ENCODE assay signal across 25 mouse cellular contexts in the genomic region with DNA sequence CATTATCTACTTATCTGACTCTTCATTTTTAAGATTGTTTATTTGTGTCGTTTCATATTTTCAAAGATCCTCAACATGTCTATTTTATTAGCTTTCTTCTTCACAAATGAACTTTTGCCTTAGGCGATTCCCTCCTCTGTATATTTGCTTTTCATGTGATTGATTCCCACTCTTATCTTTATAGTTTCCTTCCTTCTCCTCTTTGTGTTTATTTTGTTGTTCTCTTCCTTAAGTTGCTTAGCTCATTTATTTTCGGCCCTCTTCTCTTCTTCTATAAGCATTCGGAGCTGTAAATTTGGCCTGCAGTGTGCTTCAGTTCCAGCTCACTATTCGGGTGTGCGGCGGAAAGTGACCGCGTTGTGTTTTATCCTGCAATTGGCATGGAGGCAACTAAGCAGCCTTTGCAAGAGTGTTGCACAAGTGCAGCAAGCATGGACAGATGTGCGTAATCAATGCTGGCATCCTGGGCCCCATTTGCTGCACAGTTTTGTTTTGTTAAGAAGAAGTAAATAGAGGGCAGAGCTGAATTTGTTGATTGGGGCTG.
A peak's percentile ranks its signal among the peaks of the same experiment; 100 is the strongest.
DNase-seq lines count a peak whose midpoint lies in the region; ATAC-seq and TF ChIP-seq lines count a peak whose summit lies in the region.
"Had no signal": no experiment of that assay in that cellular context is flagged by ENCODE, and none has a peak within 500 bp of the region (broad histone marks: within the 10 kb centered on the region; RNA-seq: fewer than 3 reads in every experiment).

No protein-coding gene starts in this region.

- no peaks in the 10 kb centered on the region for H3K27me3 ChIP-seq in kidney, embryonic 14.5 days (ENCODE audit: control insufficient read depth, insufficient read depth, low read length)
- no peaks in the 10 kb centered on the region for H3K27me3 ChIP-seq in kidney, postnatal 0 days (ENCODE audit: insufficient read depth, low read length)
- H3K27me3 ChIP-seq in lung, embryonic 14.5 days (ENCODE audit: insufficient read depth, low read length) = no peaks in the 10 kb centered on the region
- H3K27me3 ChIP-seq: embryonic facial prominence, embryonic 13.5 days; forebrain, embryonic 12.5 days; forebrain, embryonic 15.5 days; hindbrain, embryonic 12.5 days had no signal

- no peak overlapping the region for H3K4me2 ChIP-seq in kidney, embryonic 14.5 days (replicated peaks; ENCODE audit: low read depth, low read length)
- peak overlapping the region; percentile 23; the same call in 1 of the 2 replicates for H3K4me2 ChIP-seq in kidney, postnatal 0 days (ENCODE audit: low read length)
- peak overlapping the region; percentile 10; the same call in 1 of the 2 replicates for H3K4me2 ChIP-seq in lung, embryonic 14.5 days
- H3K4me2 ChIP-seq: embryonic facial prominence, embryonic 13.5 days; forebrain, embryonic 12.5 days; forebrain, embryonic 15.5 days; heart, embryonic 11.5 days; hindbrain, embryonic 12.5 days had no signal

- no peak overlapping the region for H3K9ac ChIP-seq in kidney, embryonic 14.5 days (ENCODE audit: low read depth, low read length)
- H3K9ac ChIP-seq in kidney, postnatal 0 days (ENCODE audit: low read depth, low read length) = no peak overlapping the region
- H3K9ac ChIP-seq in lung, embryonic 14.5 days = no peak overlapping the region
- H3K9ac ChIP-seq: embryonic facial prominence, embryonic 13.5 days; forebrain, embryonic 12.5 days; forebrain, embryonic 15.5 days; hindbrain, embryonic 12.5 days had no signal

- no peaks in the 10 kb centered on the region for H3K36me3 ChIP-seq in kidney, embryonic 14.5 days (ENCODE audit: control insufficient read depth, insufficient read depth, low read length)
- H3K36me3 ChIP-seq in kidney, postnatal 0 days (ENCODE audit: insufficient read depth, low read length) = no peaks in the 10 kb centered on the region
- no peaks in the 10 kb centered on the region for H3K36me3 ChIP-seq in lung, embryonic 14.5 days (ENCODE audit: insufficient read depth)
- H3K36me3 ChIP-seq: embryonic facial prominence, embryonic 10.5 days; embryonic facial prominence, embryonic 13.5 days; forebrain, embryonic 12.5 days; forebrain, embryonic 15.5 days; hindbrain, embryonic 12.5 days had no signal

- peak; percentile 54 for DNase-seq in heart, adult 11 months
- no peak for DNase-seq in heart, adult 8-10 months (ENCODE audit: low spot score)
- no peak for DNase-seq in kidney, adult 8-10 months
- peak; percentile 77 for DNase-seq in kidney, postnatal 0 days (ENCODE audit: low spot score)
- DNase-seq in kidney, adult 18-20 months = no peak
- peak; percentile 61 for DNase-seq in lung, embryonic 14.5 days
- no peak for DNase-seq in lung, adult 18-20 months
- DNase-seq: adrenal gland, adult 8-10 months; adrenal gland, postnatal 25 days; cerebellum, adult 11-12 months; cerebellum, adult 8-10 months; cerebellum, postnatal 10 days; cerebellum, postnatal 36 days; embryo, embryonic 11 days; gastrocnemius, postnatal 25 days; heart, adult 2 months had no signal

- no peak for ATAC-seq in kidney, embryonic 14.5 days (ENCODE audit: low FRiP score, low TSS enrichment)
- ATAC-seq in kidney, postnatal 0 days (replicated peaks; ENCODE audit: low FRiP score, low read depth) = no peak
- no peak for ATAC-seq in lung, embryonic 14.5 days (ENCODE audit: insufficient read depth)
- ATAC-seq: activated CD4-positive, CD25-positive, alpha-beta regulatory T cell, adult 4 months; forebrain, embryonic 15.5 days had no signal

- 40% methylated on average over 10 of the region's 10 CpGs for WGBS in kidney, embryonic 14.5 days
- 45% methylated on average over 10 of the region's 10 CpGs for WGBS in kidney, postnatal 0 days
- 24% methylated on average over 10 of the region's 10 CpGs for WGBS in lung, embryonic 14.5 days

- no peaks in the 10 kb centered on the region for H3K4me1 ChIP-seq in kidney, embryonic 14.5 days (ENCODE audit: control insufficient read depth, insufficient read depth, low read length)
- H3K4me1 ChIP-seq in kidney, postnatal 0 days (replicated peaks; ENCODE audit: insufficient read depth, low read length) = no peaks in the 10 kb centered on the region
- 0 out of 2 replicates have a peak, but pooled peaks cover 5% of the 10 kb centered on the region for H3K4me1 ChIP-seq in lung, embryonic 14.5 days (ENCODE audit: insufficient read depth)
- H3K4me1 ChIP-seq: embryonic facial prominence, embryonic 10.5 days; embryonic facial prominence, embryonic 13.5 days; forebrain, embryonic 12.5 days; forebrain, embryonic 15.5 days; hindbrain, embryonic 12.5 days had no signal

- no peak for TF ChIP-seq CTCF in kidney, postnatal 0 days (IDR thresholded peaks at IDR 0.05; ENCODE audit: low read depth)
- no peak for TF ChIP-seq CTCF in lung, embryonic 14.5 days (IDR thresholded peaks at IDR 0.05; ENCODE audit: low read depth)

- H3K27ac ChIP-seq in kidney, embryonic 14.5 days (ENCODE audit: low read depth, low read length) = peak overlapping the region; percentile 55; the same call in 1 of the 2 replicates
- H3K27ac ChIP-seq in kidney, postnatal 0 days = peak overlapping the region; percentile 37
- H3K27ac ChIP-seq in lung, embryonic 14.5 days (ENCODE audit: low read depth) = peak overlapping the region; percentile 58
- H3K27ac ChIP-seq: embryonic facial prominence, embryonic 10.5 days; embryonic facial prominence, embryonic 13.5 days; forebrain, embryonic 12.5 days; forebrain, embryonic 15.5 days; heart, adult 2 months; hindbrain, embryonic 12.5 days had no signal

- no peaks in the 10 kb centered on the region for H3K9me3 ChIP-seq in kidney, embryonic 14.5 days (ENCODE audit: control insufficient read depth, low read length)
- no peaks in the 10 kb centered on the region for H3K9me3 ChIP-seq in kidney, postnatal 0 days (replicated peaks; ENCODE audit: low read length)
- no peaks in the 10 kb centered on the region for H3K9me3 ChIP-seq in lung, embryonic 14.5 days (ENCODE audit: low read depth, low read length)
- H3K9me3 ChIP-seq: embryonic facial prominence, embryonic 10.5 days; embryonic facial prominence, embryonic 13.5 days; forebrain, embryonic 12.5 days; forebrain, embryonic 15.5 days; hindbrain, embryonic 12.5 days had no signal

- H3K4me3 ChIP-seq in kidney, embryonic 14.5 days (ENCODE audit: low read length) = no peak overlapping the region
- H3K4me3 ChIP-seq in kidney, postnatal 0 days (replicated peaks; ENCODE audit: low read depth, low read length) = no peak overlapping the region
- no peak overlapping the region for H3K4me3 ChIP-seq in lung, embryonic 14.5 days (ENCODE audit: low read depth, low read length)
- H3K4me3 ChIP-seq: embryonic facial prominence, embryonic 10.5 days; embryonic facial prominence, embryonic 13.5 days; erythroblast, embryonic 14.5 days; forebrain, embryonic 12.5 days; forebrain, embryonic 15.5 days; heart, adult 2 months; hindbrain, embryonic 12.5 days had no signal

Comparison
In these comparisons a context has a peak if more than half of its experiments do, and no peak if none do; other contexts are left out.
1. DNase-seq: peak in heart, adult 11 months (single experiment), kidney, postnatal 0 days (single experiment) and lung, embryonic 14.5 days (single experiment); none in heart, adult 8-10 months (single experiment), kidney, adult 8-10 months (0 of 2), kidney, adult 18-20 months (single experiment) and lung, adult 18-20 months (0 of 2).
2. Peak in every context shown above with its lines, with median percentiles within 50 percentile points of each other: H3K27ac ChIP-seq.